Mouse (Mus musculus): Measurements from ENCODE around the gene Utrn.

DNA sequence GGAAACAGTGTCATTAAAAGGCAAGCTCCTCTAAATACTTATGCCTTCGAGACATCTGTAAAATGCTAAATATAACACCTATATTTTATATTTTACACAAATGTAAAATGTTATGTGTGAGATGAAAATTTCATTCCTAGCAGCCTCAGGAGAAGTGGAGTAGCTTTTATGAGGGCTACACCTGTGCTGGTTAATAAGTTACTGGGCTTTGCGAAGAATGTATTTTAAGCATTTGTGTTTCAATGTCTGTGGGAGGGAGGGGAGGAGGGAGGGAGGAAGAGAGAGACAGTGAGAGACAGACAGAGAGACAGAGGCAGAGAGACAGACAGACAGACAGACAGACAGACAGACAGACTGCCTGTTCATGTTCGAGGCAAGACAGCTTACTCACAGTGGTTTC lies 380.6 kb downstream of the Utrn start:
- TF ChIP-seq CTCF (IDR thresholded peaks at IDR 0.05; ENCODE audit: low read depth, low read length): no peak
- TF ChIP-seq POLR2A (IDR thresholded peaks at IDR 0.05; ENCODE audit: borderline replicate concordance, low read depth, low read length): no peak

Measured in bone marrow macrophage, adult 2 months (primary cell).